Mouse (Mus musculus) intestine, embryonic 14.5 days (tissue): ENCODE measurements at regions not wholly inside any gene's neighbourhood (a gene's known extent, or its start where the extent isn't known, plus 50 kb on each side); places are given as distances from the start of the nearest gene placed in this dataset.
A peak's percentile ranks its signal among the peaks of the same experiment; 100 is the strongest.

ENCODE experiments used
- ATAC-seq: fragments of 200-750 bp; cut with Nextera tagmentation; replicated peaks from 2 replicates; pipeline ENCODE4 v1.8.0; 2017; ENCODE audit warnings: low read depth, moderate number of reproducible peaks, moderate TSS enrichment, moderate library complexity; ENCODE audit not compliant: low FRiP score, low TSS enrichment
- DNase-seq: peaks from one replicate; pipeline ENCODE4 v3.0.0-alpha.2; 2018; ENCODE audit warnings: low spot score
- H3K27ac ChIP-seq: fragments of 300-500 bp; sonication (generic); 2 replicates; pipeline ENCODE4 v1.5.1; 2014; ENCODE audit warnings: low read depth, mild to moderate bottlenecking, control low read depth
- H3K27me3 ChIP-seq: fragments of 300-500 bp; sonication (generic); replicated peaks from 2 replicates; pipeline ENCODE4 v1.6.1; 2014; ENCODE audit warnings: low read length, control low read depth; ENCODE audit not compliant: control insufficient read depth, insufficient read depth
- H3K36me3 ChIP-seq: fragments of 300-500 bp; sonication (generic); 2 replicates; pipeline ENCODE4 v1.6.1; 2014; ENCODE audit warnings: low read length, control low read depth; ENCODE audit not compliant: control insufficient read depth, insufficient read depth
- H3K4me1 ChIP-seq: fragments of 300-500 bp; sonication (generic); replicated peaks from 2 replicates; pipeline ENCODE4 v1.6.1; 2014; ENCODE audit warnings: low read length, control low read depth, mixed read lengths; ENCODE audit not compliant: control insufficient read depth, insufficient read depth
- H3K4me2 ChIP-seq: fragments of 300-500 bp; sonication (generic); 2 replicates; pipeline ENCODE4 v1.6.1; 2014; ENCODE audit warnings: low read length
- H3K4me3 ChIP-seq: fragments of 300-500 bp; sonication (generic); 2 replicates; pipeline ENCODE4 v1.5.1; 2014; ENCODE audit warnings: low read depth, low read length, control low read depth, mixed read lengths
- H3K9ac ChIP-seq: fragments of 300-500 bp; sonication (generic); 2 replicates; pipeline ENCODE4 v1.6.1; 2014; ENCODE audit warnings: mild to moderate bottlenecking, low read length
- H3K9me3 ChIP-seq: fragments of 300-500 bp; sonication (generic); 2 replicates; pipeline ENCODE4 v1.6.1; 2016; ENCODE audit warnings: low read length, control low read depth; ENCODE audit not compliant: control insufficient read depth
- WGBS: fragments of 180-500 bp; shearing (Covaris S2); extraction: QIAGEN DNeasy Blood & Tissue Kit; methylation state at CpG from one replicate; pipeline ENCODE4 v1.1.7; 2014; 5-methylcytosine and 5-hydroxymethylcytosine counted together

GRCm38 (mm10) chr2:63856462-63857054 lies 241.3 kb downstream of the Fign start:
- Histone ChIP-seq H3K9me3 (no peaks in the 10 kb centered on the region), H3K4me2 (no peak overlapping the region), H3K9ac (no peak overlapping the region), H3K4me1 (no peaks in the 10 kb centered on the region), H3K27me3 (no peaks in the 10 kb centered on the region), H3K36me3 (no peaks in the 10 kb centered on the region), H3K27ac (no peak overlapping the region), H3K4me3 (no peak overlapping the region)
- ATAC-seq, result no peak
- no peak for DNase-seq
- 50% methylated on average over 11 of the region's 11 CpGs for WGBS

- no peaks in the 10 kb centered on the region for H3K4me1 ChIP-seq
- no peaks in the 10 kb centered on the region for H3K36me3 ChIP-seq
- ATAC-seq (no peak), DNase-seq (no peak)
- no peak overlapping the region for H3K4me2 ChIP-seq
- H3K9me3 ChIP-seq, result no peaks in the 10 kb centered on the region
- no peak overlapping the region for H3K4me3 ChIP-seq
- no peak overlapping the region for H3K9ac ChIP-seq
- no peak overlapping the region for H3K27ac ChIP-seq
- no peaks in the 10 kb centered on the region for H3K27me3 ChIP-seq
- 71% methylated on average over 5 of the region's 5 CpGs for WGBS
These were observed 242.4 kb downstream of the Fign start for GRCm38 (mm10) chr2:63855476-63855875.

DNA sequence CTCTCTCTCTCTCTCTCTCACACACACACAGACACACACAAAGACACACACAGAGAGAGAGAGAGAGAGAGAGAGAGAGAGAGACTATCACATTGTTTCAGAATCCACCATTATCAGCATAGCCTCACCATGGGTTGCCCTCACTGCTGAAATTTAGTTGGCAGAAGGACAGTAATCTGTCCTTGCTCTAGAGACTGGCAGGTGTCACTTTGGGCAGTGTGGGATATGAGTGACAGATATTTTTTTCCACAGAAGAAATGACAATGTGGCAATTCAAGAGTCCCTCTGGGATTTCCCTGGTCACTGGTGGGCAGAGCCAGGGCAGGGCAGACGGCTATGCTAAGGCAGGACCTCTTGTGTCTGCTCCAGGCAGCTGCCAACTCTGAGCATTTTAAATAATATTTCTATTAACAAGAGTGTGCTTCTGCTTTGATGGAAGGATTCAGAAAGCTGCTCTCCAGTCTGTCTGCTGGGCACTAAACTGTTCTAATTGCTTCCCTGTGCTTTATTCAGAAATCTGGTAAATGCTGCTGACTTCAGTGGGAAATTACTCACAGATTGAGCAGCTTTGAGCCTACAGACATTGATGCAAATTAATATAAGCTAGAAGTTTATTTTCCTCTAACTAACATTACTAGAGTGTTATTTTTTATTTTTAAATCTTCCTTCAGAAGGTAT lies 243.5 kb downstream of the Fign start:
- H3K9ac ChIP-seq, result no peak overlapping the region
- no peaks in the 10 kb centered on the region for H3K36me3 ChIP-seq
- H3K4me1 ChIP-seq, result no peaks in the 10 kb centered on the region
- no peaks in the 10 kb centered on the region for H3K27me3 ChIP-seq
- H3K4me2 ChIP-seq, result no peak overlapping the region
- DNase-seq, result no peak
- WGBS, result 59% methylated on average over 1 of the region's 1 CpGs
- no peak overlapping the region for H3K27ac ChIP-seq
- no peak for ATAC-seq
- H3K4me3 ChIP-seq, result no peak overlapping the region
- no peaks in the 10 kb centered on the region for H3K9me3 ChIP-seq

DNA sequence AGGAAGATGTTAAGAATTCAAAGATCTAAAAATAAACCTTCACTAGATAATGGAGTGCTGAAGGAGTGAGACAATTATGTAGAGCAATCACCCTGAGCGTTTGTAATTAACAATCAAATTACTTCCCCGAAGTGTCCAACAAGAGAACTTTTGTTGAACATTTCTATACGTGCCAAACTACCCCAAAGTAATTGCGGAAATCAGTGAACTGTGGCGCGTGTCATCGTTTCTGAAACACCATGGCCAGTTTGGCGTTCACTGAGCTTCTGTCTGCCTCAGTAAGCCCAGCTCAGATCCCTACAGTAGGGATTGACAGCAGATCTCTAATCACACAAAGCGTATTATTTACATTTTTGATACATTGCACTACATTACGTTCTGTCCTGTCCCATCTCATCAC lies 244.6 kb downstream of the Fign start:
- DNase-seq (no peak), ATAC-seq (no peak)
- Histone ChIP-seq H3K4me2 (no peak overlapping the region), H3K27ac (no peak overlapping the region), H3K36me3 (no peaks in the 10 kb centered on the region), H3K27me3 (no peaks in the 10 kb centered on the region), H3K4me3 (no peak overlapping the region), H3K9ac (no peak overlapping the region), H3K4me1 (no peaks in the 10 kb centered on the region), H3K9me3 (no peaks in the 10 kb centered on the region)
- 76% methylated on average over 10 of the region's 10 CpGs for WGBS

DNA sequence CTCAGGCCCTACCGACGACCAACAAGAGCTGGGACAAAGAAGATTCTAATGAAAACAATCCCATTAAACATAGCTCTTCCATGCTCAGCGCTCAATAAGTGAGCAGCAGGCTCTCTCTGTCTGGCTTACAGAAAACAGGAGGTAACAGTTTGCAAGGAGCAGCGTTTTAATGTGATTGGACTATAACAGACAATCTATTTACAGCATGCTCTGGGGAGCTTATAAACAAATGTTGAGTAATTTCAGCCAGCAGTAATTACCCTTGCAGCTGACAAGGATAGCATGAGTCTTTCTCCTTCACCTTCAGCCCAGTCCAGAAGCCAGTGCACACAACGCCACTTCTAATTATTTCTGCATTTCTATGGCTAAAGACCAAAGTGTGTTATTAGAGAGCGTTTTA lies 245.6 kb downstream of the Fign start:
- no peak for DNase-seq
- no peak overlapping the region for H3K27ac ChIP-seq
- no peak overlapping the region for H3K4me2 ChIP-seq
- 41% methylated on average over 6 of the region's 6 CpGs for WGBS
- no peak overlapping the region for H3K4me3 ChIP-seq
- no peak overlapping the region for H3K9ac ChIP-seq
- H3K4me1 ChIP-seq, result no peaks in the 10 kb centered on the region
- ATAC-seq, result no peak
- no peaks in the 10 kb centered on the region for H3K27me3 ChIP-seq
- no peaks in the 10 kb centered on the region for H3K9me3 ChIP-seq
- H3K36me3 ChIP-seq, result no peaks in the 10 kb centered on the region

GRCm38 (mm10) chr2:63850033-63850432 lies 247.8 kb downstream of the Fign start:
- H3K36me3 ChIP-seq, result no peaks in the 10 kb centered on the region
- H3K9ac ChIP-seq, result no peak overlapping the region
- H3K4me3 ChIP-seq, result no peak overlapping the region
- no peaks in the 10 kb centered on the region for H3K27me3 ChIP-seq
- no peaks in the 10 kb centered on the region for H3K9me3 ChIP-seq
- H3K27ac ChIP-seq, result no peak overlapping the region
- no peaks in the 10 kb centered on the region for H3K4me1 ChIP-seq
- DNase-seq, result no peak
- H3K4me2 ChIP-seq, result no peak overlapping the region
- ATAC-seq, result no peak
- WGBS, result 77% methylated on average over 5 of the region's 5 CpGs

DNA sequence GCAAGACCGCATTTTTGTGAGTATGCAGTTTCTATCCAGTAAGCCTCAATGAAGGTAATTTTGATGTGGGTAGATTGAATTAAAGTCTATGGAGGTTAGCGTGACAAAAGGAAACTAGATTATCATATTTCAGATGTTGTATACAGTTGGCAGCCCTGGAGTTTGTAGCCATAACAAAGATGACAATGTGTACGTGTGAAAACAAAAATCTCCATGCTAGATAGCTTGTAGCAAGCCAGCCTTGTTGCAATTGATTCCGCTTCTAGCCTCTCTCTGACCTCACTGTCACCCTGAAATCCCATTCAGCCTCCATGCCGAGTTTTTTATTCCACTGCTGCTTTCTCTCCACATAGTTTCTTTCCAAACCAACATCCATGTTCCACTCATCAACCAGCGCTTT lies 248.4 kb downstream of the Fign start:
- Histone ChIP-seq H3K27ac (no peak overlapping the region), H3K4me1 (no peaks in the 10 kb centered on the region), H3K9ac (no peak overlapping the region), H3K27me3 (no peaks in the 10 kb centered on the region), H3K36me3 (no peaks in the 10 kb centered on the region), H3K4me3 (no peak overlapping the region), H3K9me3 (no peaks in the 10 kb centered on the region), H3K4me2 (no peak overlapping the region)
- no peak for ATAC-seq
- no peak for DNase-seq
- 73% methylated on average over 6 of the region's 6 CpGs for WGBS

DNA sequence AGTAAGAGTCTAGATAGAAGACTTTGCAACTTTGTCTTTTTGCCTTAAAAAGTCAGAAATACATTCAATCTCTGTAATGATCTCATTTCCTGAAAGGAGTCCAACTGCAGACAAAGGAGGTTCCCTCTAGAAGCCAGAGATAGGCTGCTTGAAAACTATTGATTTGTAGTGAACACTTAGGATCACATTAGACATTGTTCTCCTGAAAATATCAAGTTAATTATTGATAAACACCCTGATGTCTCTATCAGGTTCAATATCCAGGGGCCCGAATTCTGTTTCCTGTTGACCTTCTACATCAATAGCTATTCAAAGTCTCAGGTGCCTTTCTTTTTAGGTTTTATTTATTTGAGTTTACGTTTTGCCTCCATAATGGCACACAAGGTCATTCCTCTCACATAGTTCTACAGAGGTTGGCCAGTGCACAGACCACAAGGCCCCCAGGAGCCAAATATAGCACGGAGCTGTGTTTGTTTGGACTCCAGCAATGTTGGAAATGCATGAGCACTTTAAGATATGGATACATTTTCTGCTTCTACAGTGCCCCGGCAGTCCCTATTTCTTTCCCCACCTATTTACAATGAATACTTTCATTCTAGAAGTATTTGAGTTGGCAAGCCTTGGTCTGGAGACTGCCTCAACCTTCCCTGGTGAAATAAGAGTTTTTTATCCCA lies 265.7 kb downstream of the Fign start:
- Histone ChIP-seq H3K27me3 (no peaks in the 10 kb centered on the region), H3K9ac (no peak overlapping the region), H3K4me1 (no peaks in the 10 kb centered on the region), H3K4me2 (no peak overlapping the region), H3K4me3 (no peak overlapping the region), H3K9me3 (no peaks in the 10 kb centered on the region), H3K27ac (no peak overlapping the region), H3K36me3 (no peaks in the 10 kb centered on the region)
- no peak for ATAC-seq
- WGBS, result 74% methylated on average over 4 of the region's 4 CpGs
- no peak for DNase-seq

- no peak for ATAC-seq
- Histone ChIP-seq H3K36me3 (no peaks in the 10 kb centered on the region), H3K27ac (peak overlapping the region; percentile 1; the same call in 1 of the 2 replicates), H3K9ac (no peak overlapping the region), H3K4me2 (no peak overlapping the region), H3K9me3 (no peaks in the 10 kb centered on the region), H3K4me3 (no peak overlapping the region), H3K27me3 (no peaks in the 10 kb centered on the region), H3K4me1 (no peaks in the 10 kb centered on the region)
- 51% methylated on average over 5 of the region's 5 CpGs for WGBS
- no peak for DNase-seq
These were observed 267.4 kb downstream of the Fign start for GRCm38 (mm10) chr2:63830431-63830830.
